Mouse (Mus musculus): ENCODE results near the gene Plpp7.

Plpp7 gene

GRCm38 (mm10) chr2:32096122-32096420, 743 bp downstream of the Plpp7 start:
- intact Hi-C loops (cut with DNase I), result no loop called here

- intact Hi-C loops (cut with DNase I), result no loop called here
Observed at GRCm38 (mm10) chr2:32102944-32103343, 7.6 kb downstream of the Plpp7 start.

GRCm38 (mm10) chr2:32103557-32103956, 8.2 kb downstream of the Plpp7 start:
- intact Hi-C loops (cut with DNase I), result no loop called here

- intact Hi-C loops (cut with DNase I), result no loop called here
Observed at GRCm38 (mm10) chr2:32104122-32104521, 8.8 kb downstream of the Plpp7 start.

GRCm38 (mm10) chr2:32105117-32105913, 10.0 kb downstream of the Plpp7 start:
- intact Hi-C loops (cut with DNase I), result no loop called here

GRCm38 (mm10) chr2:32105930-32106329, 10.6 kb downstream of the Plpp7 start:
- intact Hi-C loops (cut with DNase I), result no loop called here

GRCm38 (mm10) chr2:32111268-32111667, 15.9 kb downstream of the Plpp7 start:
- intact Hi-C loops (cut with DNase I), result no loop called here

- intact Hi-C loops (cut with DNase I), result no loop called here
Observed at GRCm38 (mm10) chr2:32112548-32112947, 17.2 kb downstream of the Plpp7 start.

- intact Hi-C loops (cut with DNase I), result no loop called here
Observed at GRCm38 (mm10) chr2:32115851-32116268, 20.5 kb downstream of the Plpp7 start.

GRCm38 (mm10) chr2:32119802-32120750, 24.7 kb downstream of the Plpp7 start:
- intact Hi-C loops (cut with DNase I), result no loop called here

- intact Hi-C loops (cut with DNase I), result no loop called here
Observed at GRCm38 (mm10) chr2:32121150-32121549, 25.8 kb downstream of the Plpp7 start.

- intact Hi-C loops (cut with DNase I), result no loop called here
Observed at GRCm38 (mm10) chr2:32121785-32122184, 26.5 kb downstream of the Plpp7 start.

GRCm38 (mm10) chr2:32127653-32128535, 32.6 kb downstream of the Plpp7 start:
- intact Hi-C loops (cut with DNase I), result no loop called here

- intact Hi-C loops (cut with DNase I), result no loop called here
Observed at GRCm38 (mm10) chr2:32128536-32128841, 33.2 kb downstream of the Plpp7 start.

- intact Hi-C loops (cut with DNase I), result loop anchor here (5.0 kb wide), 3 partner anchors 97 to 207 kb away; partner anchors contain the start of gene Pomt1
Observed at GRCm38 (mm10) chr2:32129383-32130074, 34.2 kb downstream of the Plpp7 start.

GRCm38 (mm10) chr2:32130435-32130834, 35.1 kb downstream of the Plpp7 start:
- intact Hi-C loops (cut with DNase I), result loop anchor here (5.0 kb wide), 3 partner anchors 98 to 208 kb away; partner anchors contain the start of gene Pomt1

GRCm38 (mm10) chr2:32131205-32131834, 36.0 kb downstream of the Plpp7 start:
- intact Hi-C loops (cut with DNase I), result loop anchor here (5.0 kb wide), 3 partner anchors 99 to 209 kb away; partner anchors contain the start of gene Pomt1

GRCm38 (mm10) chr2:32131866-32132566, 36.7 kb downstream of the Plpp7 start:
- intact Hi-C loops (cut with DNase I), result loop anchor here (5.0 kb wide), 3 partner anchors 100 to 210 kb away; partner anchors contain the start of gene Pomt1

- intact Hi-C loops (cut with DNase I), result loop anchor here (5.0 kb wide), 3 partner anchors 100 to 210 kb away; partner anchors contain the start of gene Pomt1
Observed at GRCm38 (mm10) chr2:32132567-32132992, 37.3 kb downstream of the Plpp7 start.
